Mouse (Mus musculus): ENCODE results near the gene Cggbp1. TPM values are rescaled to one million over a fixed set of nuclear protein-coding genes. Genes with fewer than 3 reads are reported as not detected.
A peak's percentile ranks its signal among the peaks of the same experiment; 100 is the strongest.

Cggbp1 gene
- polyA plus RNA-seq, 1 experiment from 2014 or later = 105 TPM

- WGBS = 96% methylated on average over 3 of the region's 3 CpGs
- Histone ChIP-seq H3K9me3 (ENCODE audit: control insufficient read depth, low read length) (peaks cover 3% of the 10 kb centered on the region; the same call in 1 of the 2 replicates), H3K9ac (ENCODE audit: low read depth, low read length) (no peak overlapping the region), H3K4me2 (replicated peaks; ENCODE audit: low read depth, low read length) (no peak overlapping the region), H3K27me3 (ENCODE audit: control insufficient read depth, insufficient read depth, low read length) (no peaks in the 10 kb centered on the region), H3K4me1 (ENCODE audit: control insufficient read depth, insufficient read depth, low read length) (0 out of 2 replicates have a peak, but pooled peaks cover 2% of the 10 kb centered on the region), H3K27ac (ENCODE audit: low read depth, low read length) (no peak overlapping the region), H3K36me3 (ENCODE audit: control insufficient read depth, insufficient read depth, low read length) (no peaks in the 10 kb centered on the region), H3K4me3 (ENCODE audit: low read length) (no peak overlapping the region)
- ATAC-seq (ENCODE audit: low FRiP score, low TSS enrichment) = no peak
Observed at GRCm38 (mm10) chr16:64889496-64889895, 37.7 kb downstream of the Cggbp1 start.

DNA sequence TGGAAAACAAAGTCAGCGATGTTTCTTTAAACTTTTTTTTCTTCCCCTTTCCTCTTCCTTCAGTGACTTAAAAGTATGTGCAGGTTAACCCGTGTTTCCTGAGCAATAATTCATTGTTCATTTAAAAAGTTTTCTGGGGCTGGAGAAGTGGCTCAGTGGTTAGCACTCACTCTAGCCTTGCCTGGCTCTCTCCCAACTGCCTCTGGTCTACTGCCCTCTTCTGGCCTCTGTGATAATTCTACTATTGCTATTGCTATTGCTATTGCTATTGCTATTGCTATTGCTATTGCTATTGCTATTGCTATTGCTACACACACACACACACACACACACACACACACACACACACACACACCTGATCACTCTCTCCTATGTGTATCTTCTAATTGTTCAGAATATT, 47.3 kb downstream of the Cggbp1 start:
- Histone ChIP-seq H3K4me1 (ENCODE audit: control insufficient read depth, insufficient read depth, low read length) (no peaks in the 10 kb centered on the region), H3K27me3 (ENCODE audit: control insufficient read depth, insufficient read depth, low read length) (no peaks in the 10 kb centered on the region), H3K4me2 (replicated peaks; ENCODE audit: low read depth, low read length) (no peak overlapping the region), H3K4me3 (ENCODE audit: low read length) (no peak overlapping the region), H3K36me3 (ENCODE audit: control insufficient read depth, insufficient read depth, low read length) (no peaks in the 10 kb centered on the region), H3K27ac (ENCODE audit: low read depth, low read length) (no peak overlapping the region), H3K9ac (ENCODE audit: low read depth, low read length) (no peak overlapping the region), H3K9me3 (ENCODE audit: control insufficient read depth, low read length) (no peaks in the 10 kb centered on the region)
- no peak for ATAC-seq (ENCODE audit: low FRiP score, low TSS enrichment)
- WGBS = 44% methylated on average over 2 of the region's 2 CpGs

- Histone ChIP-seq H3K9ac (ENCODE audit: low read depth, low read length) (no peak overlapping the region), H3K4me2 (replicated peaks; ENCODE audit: low read depth, low read length) (no peak overlapping the region), H3K36me3 (ENCODE audit: control insufficient read depth, insufficient read depth, low read length) (no peaks in the 10 kb centered on the region), H3K4me1 (ENCODE audit: control insufficient read depth, insufficient read depth, low read length) (no peaks in the 10 kb centered on the region), H3K27ac (ENCODE audit: low read depth, low read length) (no peak overlapping the region), H3K4me3 (ENCODE audit: low read length) (no peak overlapping the region), H3K27me3 (ENCODE audit: control insufficient read depth, insufficient read depth, low read length) (no peaks in the 10 kb centered on the region), H3K9me3 (ENCODE audit: control insufficient read depth, low read length) (no peaks in the 10 kb centered on the region)
- no peak for ATAC-seq (ENCODE audit: low FRiP score, low TSS enrichment)
- WGBS = 38% methylated on average over 2 of the region's 2 CpGs
Observed at GRCm38 (mm10) chr16:64903328-64903727, 51.5 kb downstream of the Cggbp1 start.

DNA sequence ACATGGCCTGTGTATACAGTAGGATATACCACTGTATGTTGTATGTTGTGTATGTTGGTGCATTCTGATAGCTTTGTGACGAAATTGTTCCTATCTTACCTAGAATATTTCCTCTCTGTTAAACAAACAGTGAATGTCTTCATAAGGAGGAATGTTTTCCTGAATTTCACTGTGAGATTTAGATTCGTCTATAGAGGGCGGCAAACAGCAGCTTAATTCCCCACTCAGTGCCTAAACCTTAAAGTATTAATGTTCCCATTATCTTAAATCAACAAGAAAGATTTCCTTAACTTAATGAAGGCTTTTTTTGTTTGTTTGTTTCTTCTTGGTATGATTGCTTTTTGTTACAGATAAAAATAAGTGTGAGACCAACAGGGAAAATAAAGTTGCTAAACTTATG, 55.3 kb downstream of the Cggbp1 start:
- H3K27me3 ChIP-seq (ENCODE audit: control insufficient read depth, insufficient read depth, low read length) = no peaks in the 10 kb centered on the region
- H3K27ac ChIP-seq (ENCODE audit: low read depth, low read length) = no peak overlapping the region
- H3K36me3 ChIP-seq (ENCODE audit: control insufficient read depth, insufficient read depth, low read length) = no peaks in the 10 kb centered on the region
- no peak overlapping the region for H3K4me2 ChIP-seq (replicated peaks; ENCODE audit: low read depth, low read length)
- H3K9me3 ChIP-seq (ENCODE audit: control insufficient read depth, low read length) = no peaks in the 10 kb centered on the region
- no peaks in the 10 kb centered on the region for H3K4me1 ChIP-seq (ENCODE audit: control insufficient read depth, insufficient read depth, low read length)
- no peak for ATAC-seq (ENCODE audit: low FRiP score, low TSS enrichment)
- WGBS = 40% methylated on average over 3 of the region's 3 CpGs
- H3K4me3 ChIP-seq (ENCODE audit: low read length) = no peak overlapping the region
- H3K9ac ChIP-seq (ENCODE audit: low read depth, low read length) = no peak overlapping the region

- 57% methylated on average over 10 of the region's 10 CpGs for WGBS
- Histone ChIP-seq H3K27ac (ENCODE audit: low read depth, low read length) (no peak overlapping the region), H3K4me3 (ENCODE audit: low read length) (no peak overlapping the region), H3K4me1 (ENCODE audit: control insufficient read depth, insufficient read depth, low read length) (no peaks in the 10 kb centered on the region), H3K27me3 (ENCODE audit: control insufficient read depth, insufficient read depth, low read length) (no peaks in the 10 kb centered on the region), H3K9ac (ENCODE audit: low read depth, low read length) (no peak overlapping the region), H3K4me2 (replicated peaks; ENCODE audit: low read depth, low read length) (no peak overlapping the region), H3K36me3 (ENCODE audit: control insufficient read depth, insufficient read depth, low read length) (no peaks in the 10 kb centered on the region), H3K9me3 (ENCODE audit: control insufficient read depth, low read length) (no peaks in the 10 kb centered on the region)
- peak; percentile 57; the same call in 1 of the 2 replicates for ATAC-seq (ENCODE audit: low FRiP score, low TSS enrichment)
Observed at GRCm38 (mm10) chr16:64908747-64909146, 57.0 kb downstream of the Cggbp1 start.

Other genes starting within 250 kb of the Cggbp1 start
- not detected in 2 replicates for gene Csnka2ip, start 249.6 kb upstream of the Cggbp1 start, polyA plus RNA-seq (2014; fragmentation: Nextera tagmentation; extraction: Ambion mirVana)
- 25.3 and 25.4 TPM in 2 replicates for gene 4930453N24Rik, start 80.8 kb upstream of the Cggbp1 start, polyA plus RNA-seq (2014; fragmentation: Nextera tagmentation; extraction: Ambion mirVana)
- 5.0 and 8.6 TPM in 2 replicates for gene Zfp654, start 344 bp upstream of the Cggbp1 start, polyA plus RNA-seq (2014; fragmentation: Nextera tagmentation; extraction: Ambion mirVana)